Mouse (Mus musculus): ENCODE data around the gene Agap1. TPM values are rescaled to one million over a fixed set of nuclear protein-coding genes. Genes with fewer than 3 reads are reported as not detected.

The Agap1 gene
- polyA plus RNA-seq, 1 experiment from 2014 or later, result 7.6 TPM

- no peak for ATAC-seq (ENCODE audit: low read depth)
- no peak overlapping the region for H3K27ac ChIP-seq (ENCODE audit: low read length)
These were observed 55.2 kb downstream of the Agap1 start for GRCm38 (mm10) chr1:89509763-89510340.

GRCm38 (mm10) chr1:89510731-89511130 is 56.1 kb downstream of the Agap1 start:
- Histone ChIP-seq H3K4me2 (ENCODE audit: low read depth, low read length) (no peak overlapping the region), H3K4me3 (ENCODE audit: low read length) (no peak overlapping the region), H3K4me1 (replicated peaks; ENCODE audit: control insufficient read depth, insufficient read depth, low read length) (peaks cover 13% of the 10 kb centered on the region), H3K36me3 (ENCODE audit: control insufficient read depth, insufficient read depth, low read length) (no peaks in the 10 kb centered on the region), H3K27me3 (ENCODE audit: control insufficient read depth, insufficient read depth, low read depth, low read length) (no peaks in the 10 kb centered on the region), H3K9ac (ENCODE audit: low read length) (no peak overlapping the region), H3K9me3 (ENCODE audit: control insufficient read depth, low read length) (no peaks in the 10 kb centered on the region), H3K27ac (ENCODE audit: low read length) (no peak overlapping the region)
- ATAC-seq (ENCODE audit: low read depth), result no peak
- WGBS, result 72% methylated on average over 8 of the region's 8 CpGs

More at GRCm38 (mm10) chr1:89509763-89510340, 55.2 kb downstream of the Agap1 start:
- H3K36me3 ChIP-seq (ENCODE audit: control insufficient read depth, insufficient read depth, low read length), result no peaks in the 10 kb centered on the region
- H3K9ac ChIP-seq (ENCODE audit: low read length), result no peak overlapping the region
- H3K9me3 ChIP-seq (ENCODE audit: control insufficient read depth, low read length), result no peaks in the 10 kb centered on the region
- WGBS, result 47% methylated on average over 8 of the region's 8 CpGs
- H3K27me3 ChIP-seq (ENCODE audit: control insufficient read depth, insufficient read depth, low read depth, low read length), result no peaks in the 10 kb centered on the region
- peaks cover 12% of the 10 kb centered on the region for H3K4me1 ChIP-seq (replicated peaks; ENCODE audit: control insufficient read depth, insufficient read depth, low read length)
- H3K4me3 ChIP-seq (ENCODE audit: low read length), result no peak overlapping the region
- H3K4me2 ChIP-seq (ENCODE audit: low read depth, low read length), result no peak overlapping the region

- no peak overlapping the region for H3K9ac ChIP-seq (ENCODE audit: low read length)
- H3K4me1 ChIP-seq (replicated peaks; ENCODE audit: control insufficient read depth, insufficient read depth, low read length), result peaks cover 27% of the 10 kb centered on the region
- H3K4me3 ChIP-seq (ENCODE audit: low read length), result no peak overlapping the region
- no peaks in the 10 kb centered on the region for H3K36me3 ChIP-seq (ENCODE audit: control insufficient read depth, insufficient read depth, low read length)
- WGBS, result 79% methylated on average over 8 of the region's 8 CpGs
- H3K4me2 ChIP-seq (ENCODE audit: low read depth, low read length), result no peak overlapping the region
- H3K9me3 ChIP-seq (ENCODE audit: control insufficient read depth, low read length), result no peaks in the 10 kb centered on the region
- no peak for ATAC-seq (ENCODE audit: low read depth)
- no peaks in the 10 kb centered on the region for H3K27me3 ChIP-seq (ENCODE audit: control insufficient read depth, insufficient read depth, low read depth, low read length)
- no peak overlapping the region for H3K27ac ChIP-seq (ENCODE audit: low read length)
These were observed 59.1 kb downstream of the Agap1 start for GRCm38 (mm10) chr1:89513616-89514283.

- peak; percentile 61; the same call in 1 of the 2 replicates for ATAC-seq (ENCODE audit: low read depth)
- no peaks in the 10 kb centered on the region for H3K27me3 ChIP-seq (ENCODE audit: control insufficient read depth, insufficient read depth, low read depth, low read length)
These were observed 61.4 kb downstream of the Agap1 start for GRCm38 (mm10) chr1:89515808-89516560.

GRCm38 (mm10) chr1:89517817-89518216 is 63.2 kb downstream of the Agap1 start:
- no peak overlapping the region for H3K9ac ChIP-seq (ENCODE audit: low read length)
- H3K4me1 ChIP-seq (replicated peaks; ENCODE audit: control insufficient read depth, insufficient read depth, low read length), result peaks cover 17% of the 10 kb centered on the region
- no peaks in the 10 kb centered on the region for H3K27me3 ChIP-seq (ENCODE audit: control insufficient read depth, insufficient read depth, low read depth, low read length)
- no peaks in the 10 kb centered on the region for H3K36me3 ChIP-seq (ENCODE audit: control insufficient read depth, insufficient read depth, low read length)
- ATAC-seq (ENCODE audit: low read depth), result no peak
- WGBS, result 35% methylated on average over 5 of the region's 5 CpGs
- H3K9me3 ChIP-seq (ENCODE audit: control insufficient read depth, low read length), result no peaks in the 10 kb centered on the region
- H3K4me3 ChIP-seq (ENCODE audit: low read length), result no peak overlapping the region
- H3K4me2 ChIP-seq (ENCODE audit: low read depth, low read length), result no peak overlapping the region
- H3K27ac ChIP-seq (ENCODE audit: low read length), result no peak overlapping the region

More at GRCm38 (mm10) chr1:89515808-89516560, 61.4 kb downstream of the Agap1 start:
- WGBS, result 59% methylated on average over 11 of the region's 11 CpGs
- Histone ChIP-seq H3K4me2 (ENCODE audit: low read depth, low read length) (peak overlapping the region; percentile 18; the same call in 1 of the 2 replicates), H3K4me1 (replicated peaks; ENCODE audit: control insufficient read depth, insufficient read depth, low read length) (peaks cover 15% of the 10 kb centered on the region), H3K36me3 (ENCODE audit: control insufficient read depth, insufficient read depth, low read length) (no peaks in the 10 kb centered on the region), H3K9ac (ENCODE audit: low read length) (no peak overlapping the region), H3K27ac (ENCODE audit: low read length) (no peak overlapping the region), H3K4me3 (ENCODE audit: low read length) (no peak overlapping the region), H3K9me3 (ENCODE audit: control insufficient read depth, low read length) (no peaks in the 10 kb centered on the region)

GRCm38 (mm10) chr1:89519914-89520643 is 65.5 kb downstream of the Agap1 start:
- H3K4me2 ChIP-seq (ENCODE audit: low read depth, low read length), result no peak overlapping the region
- no peak overlapping the region for H3K27ac ChIP-seq (ENCODE audit: low read length)
- no peak for ATAC-seq (ENCODE audit: low read depth)
- no peaks in the 10 kb centered on the region for H3K9me3 ChIP-seq (ENCODE audit: control insufficient read depth, low read length)
- H3K4me1 ChIP-seq (replicated peaks; ENCODE audit: control insufficient read depth, insufficient read depth, low read length), result peaks cover 30% of the 10 kb centered on the region
- H3K36me3 ChIP-seq (ENCODE audit: control insufficient read depth, insufficient read depth, low read length), result no peaks in the 10 kb centered on the region
- H3K27me3 ChIP-seq (ENCODE audit: control insufficient read depth, insufficient read depth, low read depth, low read length), result no peaks in the 10 kb centered on the region
- no peak overlapping the region for H3K9ac ChIP-seq (ENCODE audit: low read length)
- no peak overlapping the region for H3K4me3 ChIP-seq (ENCODE audit: low read length)
- WGBS, result 78% methylated on average over 17 of the region's 17 CpGs

- no peak overlapping the region for H3K4me2 ChIP-seq (ENCODE audit: low read depth, low read length)
- H3K4me1 ChIP-seq (replicated peaks; ENCODE audit: control insufficient read depth, insufficient read depth, low read length), result peaks cover 28% of the 10 kb centered on the region
- no peaks in the 10 kb centered on the region for H3K27me3 ChIP-seq (ENCODE audit: control insufficient read depth, insufficient read depth, low read depth, low read length)
- WGBS, result 64% methylated on average over 11 of the region's 11 CpGs
- no peak for ATAC-seq (ENCODE audit: low read depth)
- H3K36me3 ChIP-seq (ENCODE audit: control insufficient read depth, insufficient read depth, low read length), result no peaks in the 10 kb centered on the region
- no peak overlapping the region for H3K27ac ChIP-seq (ENCODE audit: low read length)
- H3K9ac ChIP-seq (ENCODE audit: low read length), result no peak overlapping the region
- H3K9me3 ChIP-seq (ENCODE audit: control insufficient read depth, low read length), result no peaks in the 10 kb centered on the region
- no peak overlapping the region for H3K4me3 ChIP-seq (ENCODE audit: low read length)
These were observed 66.8 kb downstream of the Agap1 start for GRCm38 (mm10) chr1:89521406-89521805.

- no peaks in the 10 kb centered on the region for H3K9me3 ChIP-seq (ENCODE audit: control insufficient read depth, low read length)
- peaks cover 24% of the 10 kb centered on the region for H3K4me1 ChIP-seq (replicated peaks; ENCODE audit: control insufficient read depth, insufficient read depth, low read length)
- 57% methylated on average over 17 of the region's 17 CpGs for WGBS
- no peak overlapping the region for H3K4me3 ChIP-seq (ENCODE audit: low read length)
- no peak overlapping the region for H3K27ac ChIP-seq (ENCODE audit: low read length)
- no peak for ATAC-seq (ENCODE audit: low read depth)
- no peak overlapping the region for H3K4me2 ChIP-seq (ENCODE audit: low read depth, low read length)
- no peak overlapping the region for H3K9ac ChIP-seq (ENCODE audit: low read length)
- H3K36me3 ChIP-seq (ENCODE audit: control insufficient read depth, insufficient read depth, low read length), result no peaks in the 10 kb centered on the region
- no peaks in the 10 kb centered on the region for H3K27me3 ChIP-seq (ENCODE audit: control insufficient read depth, insufficient read depth, low read depth, low read length)
These were observed 67.4 kb downstream of the Agap1 start for GRCm38 (mm10) chr1:89521935-89522535.

Measured in lung, embryonic 16.5 days (tissue).